Mouse (Mus musculus): ENCODE measurements around the gene Cabp5. TPM values are rescaled to one million over a fixed set of nuclear protein-coding genes. Genes with fewer than 3 reads are reported as not detected.
"Not testable (repeated sequence)": the region's sequence is repeated elsewhere in the genome, so short reads cannot be mapped to it uniquely, and the experiment has no call there.

Gene Cabp5
- not detected in 2 replicates for polyA plus RNA-seq (2015; fragmentation: Nextera tagmentation; extraction: Ambion mirVana)

DNA sequence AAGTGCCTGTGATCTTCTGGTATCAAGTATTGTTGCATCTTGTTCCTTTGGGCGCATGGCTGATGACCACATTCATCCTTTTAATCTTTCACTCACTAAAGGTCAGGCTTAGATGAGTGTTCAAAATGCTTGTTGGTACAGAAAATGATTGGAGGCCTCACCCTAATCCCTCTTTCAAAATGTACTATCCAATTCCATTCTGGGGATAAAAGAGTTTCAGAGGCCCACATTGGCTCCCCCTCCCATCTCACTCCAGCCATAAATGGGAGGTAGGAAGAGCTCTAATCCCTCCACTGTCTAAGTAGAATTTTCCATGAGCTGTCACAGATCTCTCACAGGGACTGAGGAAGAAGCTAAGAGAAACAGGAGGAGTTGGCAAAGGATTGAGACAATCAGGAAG, at the start of gene Cabp5:
Gene Cabp5, plus strand, starts transcription at position 301 of the 400 bp plus-strand sequence.
- H3K9ac ChIP-seq: no peak within 1 kb of the TSS
- no peaks in the 10 kb centered on the region for H3K27me3 ChIP-seq
- H3K4me2 ChIP-seq: no peak within 1 kb of the TSS
- DNase-seq (no peak), ATAC-seq (ENCODE audit: low read depth) (no peak)
- H3K4me1 ChIP-seq (replicated peaks): no peaks in the 10 kb centered on the region
- H3K9me3 ChIP-seq (replicated peaks): no peaks in the 10 kb centered on the region
- no peak within 1 kb of the TSS for H3K27ac ChIP-seq
- H3K4me3 ChIP-seq (replicated peaks): no peak within 1 kb of the TSS
- H3K36me3 ChIP-seq: no peaks in the 10 kb centered on the region
- 37% methylated on average over 1 of the region's 1 CpGs for WGBS (ENCODE audit: insufficient replicate concordance)

GRCm38 (mm10) chr7:13355943-13356342, 42.0 kb upstream of the Cabp5 start:
- no peak for ATAC-seq (ENCODE audit: low read depth)
- H3K4me1 ChIP-seq (replicated peaks): no peaks in the 10 kb centered on the region
- peaks cover 55% of the 10 kb centered on the region for H3K36me3 ChIP-seq
- DNase-seq: no peak
- H3K4me2 ChIP-seq: no peak overlapping the region
- H3K9ac ChIP-seq: no peak overlapping the region
- H3K9me3 ChIP-seq (replicated peaks): no peaks in the 10 kb centered on the region
- H3K27ac ChIP-seq: no peak overlapping the region
- H3K4me3 ChIP-seq (replicated peaks): no peak overlapping the region
- no peaks in the 10 kb centered on the region for H3K27me3 ChIP-seq

DNA sequence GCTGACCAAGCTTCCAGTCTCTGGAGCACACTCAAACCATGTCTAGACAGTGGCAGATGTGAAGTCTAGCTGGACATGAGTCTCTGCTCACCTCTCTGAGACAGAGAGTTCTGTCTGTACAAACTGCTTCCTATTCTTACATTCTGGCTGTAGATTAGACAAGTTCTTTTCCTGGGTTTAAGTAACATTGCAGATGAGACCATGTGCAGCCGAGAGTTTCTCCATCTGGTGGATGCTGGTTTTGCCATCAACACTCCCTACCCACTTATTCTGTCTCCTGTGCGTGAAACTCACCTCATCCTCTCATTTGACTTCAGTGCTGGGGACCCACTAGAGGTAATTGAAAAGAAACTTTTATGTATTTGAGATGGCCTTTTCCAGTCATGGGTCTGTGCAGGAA, 17.3 kb upstream of the Cabp5 start:
- DNase-seq (no peak), ATAC-seq (ENCODE audit: low read depth) (no peak)
- no peak overlapping the region for H3K4me2 ChIP-seq
- H3K27me3 ChIP-seq: no peaks in the 10 kb centered on the region
- no peak overlapping the region for H3K27ac ChIP-seq
- H3K36me3 ChIP-seq: no peaks in the 10 kb centered on the region
- H3K9ac ChIP-seq: no peak overlapping the region
- WGBS (ENCODE audit: insufficient replicate concordance): 58% methylated on average over 2 of the region's 2 CpGs
- H3K4me3 ChIP-seq (replicated peaks): no peak overlapping the region
- H3K4me1 ChIP-seq (replicated peaks): no peaks in the 10 kb centered on the region
- no peaks in the 10 kb centered on the region for H3K9me3 ChIP-seq (replicated peaks)

- not testable (repeated sequence) for H3K4me1 ChIP-seq (replicated peaks); H3K27ac ChIP-seq; H3K9me3 ChIP-seq (replicated peaks); H3K9ac ChIP-seq; ATAC-seq (ENCODE audit: low read depth); H3K27me3 ChIP-seq; DNase-seq; H3K36me3 ChIP-seq; H3K4me3 ChIP-seq (replicated peaks); H3K4me2 ChIP-seq
- WGBS (ENCODE audit: insufficient replicate concordance): 69% methylated on average over 1 of the region's 1 CpGs
Measured at GRCm38 (mm10) chr7:13450541-13450940, 52.6 kb downstream of the Cabp5 start, which contains the start of gene Bsph1. Gene Bsph1, plus strand, starts transcription at chr7:13450841.

Other genes with a start within 250 kb of the Cabp5 start
- gene Vmn1r88, start 238.6 kb upstream of the Cabp5 start, polyA plus RNA-seq (2015; fragmentation: Nextera tagmentation; extraction: Ambion mirVana): 0.01 TPM in 1 of 2 replicates, not detected in the other
- gene Vmn1r89, start 185.1 kb upstream of the Cabp5 start, polyA plus RNA-seq (2015; fragmentation: Nextera tagmentation; extraction: Ambion mirVana): not detected in 2 replicates
- 137 and 154 TPM in 2 replicates for gene Lig1, start 120.8 kb upstream of the Cabp5 start, polyA plus RNA-seq (2015; fragmentation: Nextera tagmentation; extraction: Ambion mirVana)
- 2.1 and 2.6 TPM in 2 replicates for gene Zswim9, start 119.4 kb upstream of the Cabp5 start, polyA plus RNA-seq (2015; fragmentation: Nextera tagmentation; extraction: Ambion mirVana)
- 1.1 and 1.2 TPM in 2 replicates for gene Pla2g4c, start 73.5 kb upstream of the Cabp5 start, polyA plus RNA-seq (2015; fragmentation: Nextera tagmentation; extraction: Ambion mirVana)
- not detected in 2 replicates for gene Bsph1, start 52.7 kb downstream of the Cabp5 start, polyA plus RNA-seq (2015; fragmentation: Nextera tagmentation; extraction: Ambion mirVana)
- gene Bsph2, start 172.9 kb downstream of the Cabp5 start, polyA plus RNA-seq (2015; fragmentation: Nextera tagmentation; extraction: Ambion mirVana): not detected in 2 replicates
- not detected in 2 replicates for gene Sult2a5, start 225.8 kb downstream of the Cabp5 start, polyA plus RNA-seq (2015; fragmentation: Nextera tagmentation; extraction: Ambion mirVana)